Mouse (Mus musculus): ENCODE measurements around the gene Mcm9. TPM values are rescaled to one million over a fixed set of nuclear protein-coding genes. Genes with fewer than 3 reads are reported as not detected.
A peak's percentile ranks its signal among the peaks of the same experiment; 100 is the strongest.
"Not testable (repeated sequence)": the region's sequence is repeated elsewhere in the genome, so short reads cannot be mapped to it uniquely, and the experiment has no call there.

The Mcm9 gene
- not detected in 2 replicates for polyA plus RNA-seq (2012; ENCODE audit: insufficient read depth, insufficient read length, low replicate concordance, missing spikeins)

DNA sequence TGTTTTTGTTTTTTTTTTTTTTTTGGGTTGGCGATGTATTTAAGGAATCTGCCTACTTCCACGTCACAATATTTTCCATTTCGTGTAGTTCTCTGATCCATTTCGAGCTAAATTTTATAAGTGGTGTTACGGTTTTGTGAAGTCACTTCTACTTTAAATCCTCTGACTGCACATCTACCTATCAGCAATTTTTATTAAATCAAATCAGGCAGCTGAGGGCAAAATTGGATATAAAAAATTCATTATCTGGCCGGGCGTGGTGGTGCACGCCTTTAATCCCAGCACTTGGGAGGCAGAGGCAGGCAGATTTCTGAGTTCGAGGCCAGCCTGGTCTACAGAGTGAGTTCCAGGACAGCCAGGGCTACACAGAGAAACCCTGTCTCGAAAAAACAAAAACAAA is at the start of gene Mcm9:
TSS of gene Mcm9 (minus strand) at position 101 of the 400 bp plus-strand sequence.
- not testable (repeated sequence) for H3K4me1 ChIP-seq (ENCODE audit: control insufficient read depth, insufficient read depth, low read length)
- Histone ChIP-seq H3K4me3 (ENCODE audit: insufficient read depth, low read depth, low read length) (peak within 1 kb of the TSS; percentile 74), H3K27ac (ENCODE audit: insufficient read depth, low read depth, low read length) (peak within 1 kb of the TSS; percentile 56)
- 51% methylated on average over 10 of the region's 10 CpGs for WGBS

- H3K27ac ChIP-seq (ENCODE audit: insufficient read depth, low read depth, low read length) = no peak overlapping the region
- no peaks in the 10 kb centered on the region for H3K4me1 ChIP-seq (ENCODE audit: control insufficient read depth, insufficient read depth, low read length)
- TF ChIP-seq CTCF (IDR thresholded peaks at IDR 0.05; ENCODE audit: insufficient read depth, low read depth, low read length) (no peak), POLR2A (IDR thresholded peaks at IDR 0.05; ENCODE audit: insufficient read depth, low read depth, low read length) (no peak)
- H3K4me3 ChIP-seq (ENCODE audit: insufficient read depth, low read depth, low read length) = no peak overlapping the region
- 89% methylated on average over 4 of the region's 4 CpGs for WGBS
These were observed 31.5 kb upstream of the Mcm9 start for GRCm38 (mm10) chr10:53661788-53662187.

- WGBS = 82% methylated on average over 5 of the region's 5 CpGs
- H3K27ac ChIP-seq (ENCODE audit: insufficient read depth, low read depth, low read length); H3K4me1 ChIP-seq (ENCODE audit: control insufficient read depth, insufficient read depth, low read length); H3K4me3 ChIP-seq (ENCODE audit: insufficient read depth, low read depth, low read length): not testable (repeated sequence)
These were observed 24.0 kb upstream of the Mcm9 start for GRCm38 (mm10) chr10:53654239-53654638.

GRCm38 (mm10) chr10:53650683-53651082 is 20.4 kb upstream of the Mcm9 start:
- H3K4me1 ChIP-seq (ENCODE audit: control insufficient read depth, insufficient read depth, low read length) = 0 out of 2 replicates have a peak, but pooled peaks cover 2% of the 10 kb centered on the region
- H3K27ac ChIP-seq (ENCODE audit: insufficient read depth, low read depth, low read length) = no peak overlapping the region
- TF ChIP-seq CTCF (IDR thresholded peaks at IDR 0.05; ENCODE audit: insufficient read depth, low read depth, low read length) (no peak), POLR2A (IDR thresholded peaks at IDR 0.05; ENCODE audit: insufficient read depth, low read depth, low read length) (no peak)
- 86% methylated on average over 2 of the region's 2 CpGs for whole genome bisulfite sequencing
- no peak overlapping the region for H3K4me3 ChIP-seq (ENCODE audit: insufficient read depth, low read depth, low read length)

GRCm38 (mm10) chr10:53641507-53641906 is 11.3 kb upstream of the Mcm9 start:
- Histone ChIP-seq H3K4me3 (ENCODE audit: insufficient read depth, low read depth, low read length) (no peak overlapping the region), H3K4me1 (ENCODE audit: control insufficient read depth, insufficient read depth, low read length) (no peaks in the 10 kb centered on the region), H3K27ac (ENCODE audit: insufficient read depth, low read depth, low read length) (no peak overlapping the region)
- TF ChIP-seq CTCF (IDR thresholded peaks at IDR 0.05; ENCODE audit: insufficient read depth, low read depth, low read length) (no peak), POLR2A (IDR thresholded peaks at IDR 0.05; ENCODE audit: insufficient read depth, low read depth, low read length) (no peak)

GRCm38 (mm10) chr10:53635246-53635971 is 5.2 kb upstream of the Mcm9 start:
- H3K4me3 ChIP-seq (ENCODE audit: insufficient read depth, low read depth, low read length) = no peak overlapping the region
- WGBS = 80% methylated on average over 13 of the region's 13 CpGs
- H3K4me1 ChIP-seq (ENCODE audit: control insufficient read depth, insufficient read depth, low read length) = no peaks in the 10 kb centered on the region
- no peak for TF ChIP-seq POLR2A (IDR thresholded peaks at IDR 0.05; ENCODE audit: insufficient read depth, low read depth, low read length)
- no peak for TF ChIP-seq CTCF (IDR thresholded peaks at IDR 0.05; ENCODE audit: insufficient read depth, low read depth, low read length)
- H3K27ac ChIP-seq (ENCODE audit: insufficient read depth, low read depth, low read length) = no peak overlapping the region

DNA sequence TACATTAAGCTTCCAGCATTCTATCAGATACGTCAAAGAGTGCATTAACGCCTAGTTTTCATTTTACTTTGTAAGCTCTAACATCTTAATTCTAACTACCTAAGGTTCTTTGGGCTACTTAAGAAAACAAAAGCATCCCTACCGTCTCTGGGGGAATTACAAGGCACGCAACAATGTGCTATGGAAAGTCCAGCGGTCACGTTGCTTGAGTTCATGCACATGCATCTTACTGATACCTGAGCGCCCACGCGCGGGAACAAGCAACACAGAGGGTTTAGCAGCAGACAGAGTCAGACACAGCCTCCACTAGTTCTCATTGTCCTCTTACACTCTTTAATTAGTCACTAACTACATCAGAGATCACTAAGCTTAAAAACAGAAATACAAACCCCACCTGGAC is 3.9 kb upstream of the Mcm9 start:
- 77% methylated on average over 10 of the region's 10 CpGs for WGBS
- Histone ChIP-seq H3K4me3 (ENCODE audit: insufficient read depth, low read depth, low read length) (no peak overlapping the region), H3K27ac (ENCODE audit: insufficient read depth, low read depth, low read length) (no peak overlapping the region), H3K4me1 (ENCODE audit: control insufficient read depth, insufficient read depth, low read length) (no peaks in the 10 kb centered on the region)
- TF ChIP-seq POLR2A (IDR thresholded peaks at IDR 0.05; ENCODE audit: insufficient read depth, low read depth, low read length) = no peak
- no peak for TF ChIP-seq CTCF (IDR thresholded peaks at IDR 0.05; ENCODE audit: insufficient read depth, low read depth, low read length)

DNA sequence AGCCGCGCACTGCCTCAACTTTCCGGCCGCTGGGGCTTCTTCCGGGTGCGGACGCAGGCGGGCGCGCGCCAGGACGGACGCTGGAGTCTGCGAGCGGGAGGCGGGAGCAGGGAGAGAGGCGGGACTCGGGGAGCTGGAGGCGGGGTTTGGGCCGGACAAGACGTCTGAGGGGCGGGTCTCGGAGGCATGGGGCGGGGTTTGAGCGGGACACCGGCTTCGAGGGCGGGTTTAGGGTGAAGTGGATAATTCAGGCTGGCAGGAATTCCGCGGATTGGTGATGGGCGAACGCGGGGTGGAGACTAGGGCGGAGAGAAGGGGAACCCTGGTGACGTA is 355 bp downstream of the Mcm9 start:
- Histone ChIP-seq H3K4me1 (ENCODE audit: control insufficient read depth, insufficient read depth, low read length) (no peaks in the 10 kb centered on the region), H3K4me3 (ENCODE audit: insufficient read depth, low read depth, low read length) (peak overlapping the region; percentile 74), H3K27ac (ENCODE audit: insufficient read depth, low read depth, low read length) (peak overlapping the region; percentile 56)
- WGBS = under 1% methylated on average over 35 of the region's 35 CpGs
- no peak for TF ChIP-seq POLR2A (IDR thresholded peaks at IDR 0.05; ENCODE audit: insufficient read depth, low read depth, low read length)
- TF ChIP-seq CTCF (IDR thresholded peaks at IDR 0.05; ENCODE audit: insufficient read depth, low read depth, low read length) = no peak

DNA sequence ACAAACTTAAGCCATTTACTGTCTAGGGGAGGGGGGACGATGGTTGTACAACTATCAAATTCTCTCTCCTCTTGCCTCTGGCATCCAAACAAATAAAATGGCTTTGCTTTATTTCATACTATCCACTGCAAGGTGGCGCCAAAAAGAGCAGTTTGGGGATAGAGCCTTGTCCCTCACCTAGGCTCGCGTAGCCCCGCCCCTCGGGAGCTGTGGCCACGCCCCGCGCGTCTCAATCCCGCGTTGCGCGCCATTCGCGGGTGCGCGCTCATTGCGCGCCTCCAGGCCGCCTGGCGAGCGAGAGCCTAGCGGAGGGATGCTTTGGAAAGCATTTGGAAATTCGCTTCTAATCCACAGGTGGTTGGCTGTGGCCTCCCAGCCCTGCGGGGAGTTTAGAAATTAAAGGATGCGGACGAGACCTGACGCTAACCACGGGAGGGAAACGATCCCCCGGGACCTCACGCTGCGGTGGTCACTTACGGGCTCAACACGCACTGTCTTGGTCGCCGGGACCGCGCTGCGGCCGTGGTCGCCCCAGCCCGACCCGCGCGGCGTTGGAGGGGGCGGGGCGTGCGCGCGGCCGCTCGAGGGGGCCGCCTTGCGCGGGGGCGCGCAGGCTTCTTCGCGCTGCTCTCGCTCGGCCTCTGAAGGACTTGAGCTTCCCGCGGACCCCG is 857 bp downstream of the Mcm9 start:
- no peaks in the 10 kb centered on the region for H3K4me1 ChIP-seq (ENCODE audit: control insufficient read depth, insufficient read depth, low read length)
- TF ChIP-seq CTCF (IDR thresholded peaks at IDR 0.05; ENCODE audit: insufficient read depth, low read depth, low read length) = no peak
- TF ChIP-seq POLR2A (IDR thresholded peaks at IDR 0.05; ENCODE audit: insufficient read depth, low read depth, low read length) = 0 out of 2 replicates have a peak, but pooled peaks have one; percentile 15
- WGBS = under 1% methylated on average over 67 of the region's 67 CpGs
- H3K27ac ChIP-seq (ENCODE audit: insufficient read depth, low read depth, low read length) = peak overlapping the region; percentile 56
- peak overlapping the region; percentile 74 for H3K4me3 ChIP-seq (ENCODE audit: insufficient read depth, low read depth, low read length)

Data from olfactory bulb, adult 2 months (tissue).